Mouse (Mus musculus): ENCODE measurements at regions not wholly inside any gene's neighbourhood (a gene's known extent, or its start where the extent isn't known, plus 50 kb on each side); places are given as distances from the start of the nearest gene placed in this dataset.

DNA sequence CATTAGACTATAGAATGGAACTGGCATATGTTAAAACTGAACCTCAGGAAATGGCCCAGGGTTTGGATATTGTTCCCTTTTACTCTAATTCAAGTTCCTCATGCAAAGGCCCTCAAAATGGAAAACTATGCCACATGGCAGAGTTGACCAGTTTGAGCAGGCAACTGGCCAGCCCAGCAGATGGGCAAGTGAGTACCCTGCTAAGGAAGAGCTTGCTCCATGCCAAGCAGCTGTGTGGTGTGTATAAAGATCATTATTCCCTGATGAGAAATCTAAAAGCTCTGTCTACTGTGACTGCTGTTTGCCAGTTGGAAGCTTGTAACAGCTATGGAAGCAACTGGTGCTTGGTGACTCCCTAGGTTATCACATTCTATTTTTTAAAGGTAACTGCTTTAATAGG lies 453.4 kb upstream of the Foxg1 start:
- DNase-seq (ENCODE audit: low read depth, low spot score): no peak

DNA sequence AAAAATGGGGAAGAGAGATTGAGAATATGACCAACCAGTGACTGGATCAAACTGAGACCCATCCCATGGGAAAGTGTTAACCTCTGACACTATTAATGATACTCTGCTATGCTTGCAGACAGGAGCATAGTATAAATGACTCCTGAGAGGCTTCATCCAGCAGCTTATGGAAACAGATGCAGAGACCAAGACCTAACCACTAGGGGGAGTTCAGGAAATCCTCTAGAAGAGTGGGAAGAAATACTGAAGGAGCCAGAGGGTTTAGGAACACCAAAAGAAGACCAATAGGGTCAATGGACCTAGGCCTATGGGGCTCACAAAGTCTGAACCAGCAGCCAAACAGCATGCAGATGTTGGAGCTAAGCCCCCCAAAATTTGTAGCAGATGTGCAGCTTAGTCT lies 436.0 kb upstream of the Foxg1 start:
- DNase-seq (ENCODE audit: low read depth, low spot score): no peak

DNA sequence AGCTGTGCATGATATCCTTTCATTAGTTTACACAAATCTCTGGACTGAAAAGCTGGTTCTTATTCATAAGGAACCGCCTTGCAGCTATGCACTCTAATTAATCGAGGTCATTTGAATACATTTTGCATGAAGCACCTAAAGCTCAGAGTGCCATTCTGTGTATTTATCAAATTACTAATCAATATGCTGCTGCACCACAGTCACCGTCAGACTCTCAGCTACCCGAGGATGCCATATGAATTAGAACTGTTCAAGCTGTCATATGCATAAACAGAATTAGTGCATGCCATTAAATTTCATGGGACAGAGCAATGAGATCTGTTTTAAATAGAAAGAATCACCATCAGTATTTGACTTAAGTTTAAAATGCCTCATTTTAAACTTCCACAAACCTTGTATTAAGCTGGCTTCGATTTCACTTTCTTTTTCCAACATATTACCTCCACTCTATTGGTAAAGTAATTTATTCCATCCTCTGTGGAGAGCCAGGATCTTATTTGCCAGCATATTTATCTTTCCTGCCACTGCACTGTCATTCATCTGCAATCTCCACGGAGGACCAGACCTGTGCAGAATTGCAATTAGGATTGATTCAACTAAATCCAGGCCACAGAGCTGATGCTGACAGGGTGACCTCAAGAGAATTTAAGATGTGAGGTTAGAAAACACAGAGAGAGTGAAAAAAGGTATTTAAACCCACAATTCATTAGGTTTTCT lies 423.0 kb upstream of the Foxg1 start:
- no peak for DNase-seq (ENCODE audit: low read depth, low spot score)

DNA sequence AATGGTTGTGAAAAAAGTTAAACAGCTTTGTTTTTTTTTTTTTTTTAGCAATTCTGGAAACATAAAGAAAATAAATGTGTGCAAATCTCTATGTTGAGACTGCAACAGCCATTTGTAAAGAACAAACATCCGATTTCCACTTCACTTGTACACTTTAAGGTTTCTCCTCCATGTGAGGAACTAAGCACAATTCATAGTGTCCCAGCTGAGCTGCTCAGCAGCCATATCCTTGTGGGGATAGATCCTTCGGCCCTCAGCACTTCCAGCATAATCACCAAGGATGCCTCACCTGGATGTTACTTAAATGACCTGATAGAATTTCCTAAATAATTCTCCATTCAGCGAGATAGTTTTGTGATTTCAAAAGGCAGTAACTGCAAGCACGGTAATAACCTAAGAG lies 422.4 kb upstream of the Foxg1 start:
- DNase-seq (ENCODE audit: low read depth, low spot score): no peak

DNA sequence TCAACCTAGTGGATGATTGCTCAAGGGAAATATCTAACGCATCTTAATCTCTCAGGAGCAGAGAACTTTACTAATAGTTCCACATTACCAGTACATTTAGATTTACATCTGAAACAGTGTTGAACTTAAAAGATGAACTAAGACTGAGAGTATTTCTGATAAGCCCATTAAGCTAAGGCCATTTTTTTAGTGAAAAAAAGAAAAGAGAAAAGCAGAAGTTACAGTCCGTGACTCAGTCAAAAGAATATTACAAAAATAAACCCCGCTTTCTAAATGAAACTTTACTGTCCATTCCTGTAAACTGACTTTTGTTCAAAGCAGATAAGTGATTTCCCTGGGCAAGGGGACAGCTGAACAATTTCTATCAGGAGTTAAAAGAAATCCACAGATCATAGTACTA lies 419.0 kb upstream of the Foxg1 start:
- peak; percentile 57 for DNase-seq (ENCODE audit: low read depth, low spot score)
